9 mouse cellular contexts compared by ENCODE assay signal in the genomic region with DNA sequence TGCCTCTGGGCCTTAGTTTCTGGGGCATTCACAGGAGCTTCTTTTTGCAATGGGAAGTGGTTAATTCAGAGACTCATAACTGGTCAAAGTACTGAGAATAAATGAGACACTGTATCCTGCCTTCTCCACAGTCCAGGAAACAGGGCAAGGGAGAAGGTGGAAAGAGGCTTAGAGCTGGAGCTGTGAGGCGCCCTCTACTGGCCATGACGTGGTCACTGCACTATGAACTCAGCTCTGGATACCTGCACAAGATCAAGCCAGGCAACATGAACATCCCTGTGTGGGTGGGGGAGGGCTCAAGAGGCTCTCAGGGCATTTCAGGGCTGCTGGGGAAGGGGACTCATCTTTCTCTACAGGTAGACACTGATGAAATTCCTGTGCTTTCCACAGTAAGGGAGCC. TPM values are rescaled to one million over a fixed set of nuclear protein-coding genes. Genes with fewer than 3 reads are reported as not detected.
DNase-seq lines count a peak whose midpoint lies in the region; ATAC-seq and TF ChIP-seq lines count a peak whose summit lies in the region.
"Had no signal": no experiment of that assay in that cellular context is flagged by ENCODE, and none has a peak within 500 bp of the region (broad histone marks: within the 10 kb centered on the region; RNA-seq: fewer than 3 reads in every experiment).

No protein-coding gene starts in this region.

- no peaks in the 10 kb centered on the region for H3K36me3 ChIP-seq in hindbrain, postnatal 0 days (ENCODE audit: insufficient read depth, low read length)
- H3K36me3 ChIP-seq in hindbrain, embryonic 13.5 days, result no peaks in the 10 kb centered on the region
- no peaks in the 10 kb centered on the region for H3K36me3 ChIP-seq in ES-E14 (ENCODE audit: control insufficient read depth, insufficient read depth, low read length, poor library complexity, severe bottlenecking)
- H3K36me3 ChIP-seq in limb, embryonic 11.5 days (ENCODE audit: control insufficient read depth, insufficient read depth, low read length), result no peaks in the 10 kb centered on the region
- H3K36me3 ChIP-seq in forebrain, embryonic 16.5 days (ENCODE audit: control insufficient read depth, insufficient read depth), result no peaks in the 10 kb centered on the region

- no peaks in the 10 kb centered on the region for H3K27me3 ChIP-seq in hindbrain, postnatal 0 days (ENCODE audit: insufficient read depth, low read length)
- no peaks in the 10 kb centered on the region for H3K27me3 ChIP-seq in hindbrain, embryonic 13.5 days
- H3K27me3 ChIP-seq in limb, embryonic 11.5 days (ENCODE audit: control insufficient read depth, insufficient read depth, low read length), result no peaks in the 10 kb centered on the region
- H3K27me3 ChIP-seq in forebrain, embryonic 16.5 days (replicated peaks; ENCODE audit: control insufficient read depth, insufficient read depth, low read length), result no peaks in the 10 kb centered on the region

- no peaks in the 10 kb centered on the region for H3K4me1 ChIP-seq in hindbrain, postnatal 0 days (ENCODE audit: insufficient read depth, low read length)
- no peaks in the 10 kb centered on the region for H3K4me1 ChIP-seq in hindbrain, embryonic 13.5 days (replicated peaks)
- no peaks in the 10 kb centered on the region for H3K4me1 ChIP-seq in ES-E14 (ENCODE audit: control insufficient read depth in 2 of 2, insufficient read depth in 2 of 2, low read length in 2 of 2, poor library complexity in 1 of 2)
- H3K4me1 ChIP-seq in limb, embryonic 11.5 days (ENCODE audit: control insufficient read depth, insufficient read depth, low read length), result no peaks in the 10 kb centered on the region
- H3K4me1 ChIP-seq in forebrain, embryonic 16.5 days (replicated peaks; ENCODE audit: control insufficient read depth, insufficient read depth, low read length), result no peaks in the 10 kb centered on the region

- no peak overlapping the region for H3K4me3 ChIP-seq in hindbrain, postnatal 0 days (ENCODE audit: low read length)
- H3K4me3 ChIP-seq in hindbrain, embryonic 13.5 days, result no peak overlapping the region
- H3K4me3 ChIP-seq in ES-E14 (ENCODE audit: insufficient read depth in 1 of 2, low read depth in 1 of 2, low read length in 2 of 2, poor library complexity in 1 of 2, severe bottlenecking in 1 of 2), result no peak overlapping the region
- no peak overlapping the region for H3K4me3 ChIP-seq in limb, embryonic 11.5 days (ENCODE audit: low read depth, low read length)
- H3K4me3 ChIP-seq in forebrain, embryonic 16.5 days (replicated peaks; ENCODE audit: low read length), result no peak overlapping the region
- H3K4me3 ChIP-seq: erythroblast, embryonic 14.5 days had no signal

- in situ Hi-C loops in ES-E14 (cut with MboI; ENCODE audit: low sequenced_read_pairs in 2 of 2, unreplicated experiment in 2 of 2), result no loop called here

- H3K4me2 ChIP-seq in hindbrain, postnatal 0 days (ENCODE audit: low read depth, low read length), result no peak overlapping the region
- no peak overlapping the region for H3K4me2 ChIP-seq in hindbrain, embryonic 13.5 days
- no peak overlapping the region for H3K4me2 ChIP-seq in limb, embryonic 11.5 days (ENCODE audit: low read depth, severe bottlenecking)
- no peak overlapping the region for H3K4me2 ChIP-seq in forebrain, embryonic 16.5 days (ENCODE audit: low read length)

- DNase-seq in hindbrain, postnatal 0 days (ENCODE audit: low spot score), result no peak
- peak; percentile 27 for DNase-seq in ES-E14 (ENCODE audit: low read depth, low spot score)
- peak; percentile 7 for DNase-seq in c-Kit-positive CD71-negative TER-119-negative erythroid progenitor cells, embryonic 14.5 days (ENCODE audit: low read depth)
- DNase-seq in limb, embryonic 11.5 days (ENCODE audit: low spot score), result peak; percentile 26
- peak; percentile 20 for DNase-seq in thymus, postnatal 14 days
- no peak for DNase-seq in frontal cortex, postnatal 14 days (ENCODE audit: low spot score in 2 of 2)

- no peaks in the 10 kb centered on the region for H3K9me3 ChIP-seq in hindbrain, postnatal 0 days (ENCODE audit: low read length)
- no peaks in the 10 kb centered on the region for H3K9me3 ChIP-seq in hindbrain, embryonic 13.5 days
- H3K9me3 ChIP-seq in ES-E14 (ENCODE audit: control insufficient read depth, insufficient read depth, low read depth, low read length), result no peaks in the 10 kb centered on the region
- no peaks in the 10 kb centered on the region for H3K9me3 ChIP-seq in limb, embryonic 11.5 days (ENCODE audit: control insufficient read depth, low read length)
- no peaks in the 10 kb centered on the region for H3K9me3 ChIP-seq in forebrain, embryonic 16.5 days (ENCODE audit: control insufficient read depth, low read length)

- peak; percentile 60 for TF ChIP-seq CTCF in hindbrain, postnatal 0 days (IDR thresholded peaks at IDR 0.05; ENCODE audit: low read depth)

- WGBS in hindbrain, postnatal 0 days, result 4% methylated on average over 2 of the region's 2 CpGs
- WGBS in hindbrain, embryonic 13.5 days, result 11% methylated on average over 2 of the region's 2 CpGs
- WGBS in limb, embryonic 11.5 days, result 2% methylated on average over 2 of the region's 2 CpGs
- WGBS in forebrain, embryonic 16.5 days, result 3% methylated on average over 2 of the region's 2 CpGs

- no peak overlapping the region for H3K27ac ChIP-seq in hindbrain, postnatal 0 days
- H3K27ac ChIP-seq in hindbrain, embryonic 13.5 days, result no peak overlapping the region
- H3K27ac ChIP-seq in ES-E14 (ENCODE audit: insufficient read depth, low read depth, low read length, poor library complexity, severe bottlenecking), result no peak overlapping the region
- no peak overlapping the region for H3K27ac ChIP-seq in limb, embryonic 11.5 days (replicated peaks; ENCODE audit: low read depth, low read length)
- H3K27ac ChIP-seq in forebrain, embryonic 16.5 days (ENCODE audit: low read length), result no peak overlapping the region

- ATAC-seq in hindbrain, postnatal 0 days, result no peak
- ATAC-seq in hindbrain, embryonic 13.5 days (ENCODE audit: low FRiP score), result no peak
- no peak for ATAC-seq in limb, embryonic 11.5 days (ENCODE audit: insufficient number of reproducible peaks, low FRiP score, low TSS enrichment, low read depth)
- no peak for ATAC-seq in forebrain, embryonic 16.5 days

- no peak overlapping the region for H3K9ac ChIP-seq in hindbrain, postnatal 0 days (replicated peaks; ENCODE audit: low read length)
- H3K9ac ChIP-seq in hindbrain, embryonic 13.5 days, result no peak overlapping the region
- H3K9ac ChIP-seq in ES-E14 (ENCODE audit: insufficient read depth, low read depth, low read length, poor library complexity, severe bottlenecking), result no peak overlapping the region
- no peak overlapping the region for H3K9ac ChIP-seq in limb, embryonic 11.5 days (ENCODE audit: low read length)
- H3K9ac ChIP-seq in forebrain, embryonic 16.5 days (replicated peaks; ENCODE audit: low read depth, low read length), result no peak overlapping the region

TF ChIP-seq in ES-E14, 5 proteins besides CTCF, POLR2A, EP300 and RAD21:
- TF ChIP-seq HCFC1 (IDR thresholded peaks at IDR 0.05; ENCODE audit: borderline replicate concordance, insufficient read depth, low read length) (no peak), MAFK (IDR thresholded peaks at IDR 0.05; ENCODE audit: insufficient read depth, low read depth, low read length) (no peak), CHD2 (IDR thresholded peaks at IDR 0.05; ENCODE audit: low read depth, low read length) (no peak), ZNF384 (IDR thresholded peaks at IDR 0.05; ENCODE audit: low read depth, low read length) (no peak), ZC3H11A (IDR thresholded peaks at IDR 0.05; ENCODE audit: borderline replicate concordance, low read depth, low read length) (no peak)

RNA-seq across cellular contexts. Expression of a gene that starts 7.7 kb away (rescaled TPM):
- total RNA-seq in hindbrain, postnatal 0 days (2014; rRNA removed), result 0.21 and 0.32 TPM in 2 replicates
- 0.36 and 0.47 TPM in 2 replicates for polyA plus RNA-seq in hindbrain, postnatal 0 days (2015; fragmentation: Nextera tagmentation; extraction: Ambion mirVana)
- polyA plus RNA-seq in hindbrain, embryonic 13.5 days (2015; fragmentation: Nextera tagmentation; extraction: Ambion mirVana), result 0.13 and 0.14 TPM in 2 replicates
- 0.21 and 0.45 TPM in 2 replicates for total RNA-seq in ES-E14 (2012; rRNA removed)
- polyA plus RNA-seq in limb, embryonic 11.5 days (2014; fragmentation: Nextera tagmentation; extraction: Ambion mirVana), result 0.11 TPM in 1 of 2 replicates, not detected in the other
- polyA plus RNA-seq in forebrain, embryonic 16.5 days (2015; fragmentation: Nextera tagmentation; extraction: Ambion mirVana), result 0.35 and 0.70 TPM in 2 replicates
- polyA plus RNA-seq: erythroblast, embryonic 14.5 days had no signal

RNA-seq across cellular contexts. Expression of a gene that starts 33.0 kb away (rescaled TPM):
- 61.3 and 89.1 TPM in 2 replicates for total RNA-seq in hindbrain, postnatal 0 days (2014; rRNA removed)
- polyA plus RNA-seq in hindbrain, postnatal 0 days (2015; fragmentation: Nextera tagmentation; extraction: Ambion mirVana), result 118 and 122 TPM in 2 replicates
- 109 and 113 TPM in 2 replicates for polyA plus RNA-seq in hindbrain, embryonic 13.5 days (2015; fragmentation: Nextera tagmentation; extraction: Ambion mirVana)
- total RNA-seq in ES-E14 (2012; rRNA removed), result 19.4 and 36.2 TPM in 2 replicates
- polyA plus RNA-seq in limb, embryonic 11.5 days (2014; fragmentation: Nextera tagmentation; extraction: Ambion mirVana), result 88.3 and 92.2 TPM in 2 replicates
- polyA plus RNA-seq in forebrain, embryonic 16.5 days (2015; fragmentation: Nextera tagmentation; extraction: Ambion mirVana), result 93.4 and 106 TPM in 2 replicates

Comparison
In these comparisons a context has a peak if more than half of its experiments do, and no peak if none do; other contexts are left out.
1. DNase-seq: peak in ES-E14 (single experiment), c-Kit-positive CD71-negative TER-119-negative erythroid progenitor cells, embryonic 14.5 days (single experiment), limb, embryonic 11.5 days (single experiment) and thymus, postnatal 14 days (single experiment); none in hindbrain, postnatal 0 days (single experiment) and frontal cortex, postnatal 14 days (0 of 2).